Mouse (Mus musculus) skeletal muscle tissue, postnatal 0 days (tissue): ENCODE measurements around the gene Nbl1. TPM values are rescaled to one million over a fixed set of nuclear protein-coding genes. Genes with fewer than 3 reads are reported as not detected.

Source experiments
- polyA plus RNA-seq: library from polyadenylated mRNA; unstranded; fragments of >200 nt; fragmentation: Nextera tagmentation; extraction: Ambion mirVana; gene quantifications from 2 replicates; pipeline ENCODE4 v1.2.1, GENCODE M21; 2015

Nbl1 gene
- 57.6 and 57.9 TPM in 2 replicates for polyA plus RNA-seq

GRCm38 (mm10) chr4:139092356-139093195 is at the start of gene Nbl1:
Nbl1 (minus strand) TSS chr4:139092993.

GRCm38 (mm10) chr4:139130701-139131549 is 38.1 kb upstream of the Nbl1 start, which contains the start of gene Minos1:
Minos1 (minus strand) TSS chr4:139131113.

GRCm38 (mm10) chr4:139075041-139075711 is 17.6 kb downstream of the Nbl1 start, which contains the start of gene Htr6:
Htr6 (minus strand) TSS chr4:139075570.

Other genes starting within 250 kb of the Nbl1 start
- 1.8 and 1.9 TPM in 2 replicates for gene Pla2g5, start 229.5 kb downstream of the Nbl1 start, polyA plus RNA-seq
- not detected in 2 replicates for gene Gm13030, start 219.0 kb downstream of the Nbl1 start, polyA plus RNA-seq
- gene Pla2g2e, start 215.1 kb downstream of the Nbl1 start, polyA plus RNA-seq, result 0.40 TPM in 1 of 2 replicates, not detected in the other
- gene Otud3, start 179.0 kb downstream of the Nbl1 start, polyA plus RNA-seq, result 4.2 and 4.5 TPM in 2 replicates
- gene Rnf186, start 125.9 kb downstream of the Nbl1 start, polyA plus RNA-seq, result not detected in 2 replicates
- 3.7 and 4.1 TPM in 2 replicates for gene Tmco4, start 120.1 kb downstream of the Nbl1 start, polyA plus RNA-seq
- gene Htr6, start 17.4 kb downstream of the Nbl1 start, polyA plus RNA-seq, result not detected in 2 replicates
- gene Minos1, start 38.1 kb upstream of the Nbl1 start, polyA plus RNA-seq, result 769 and 838 TPM in 2 replicates
- gene Capzb, start 99.9 kb upstream of the Nbl1 start, polyA plus RNA-seq, result 350 and 374 TPM in 2 replicates
- gene Pqlc2, start 217.7 kb upstream of the Nbl1 start, polyA plus RNA-seq, result 6.0 and 7.7 TPM in 2 replicates
- 50.2 and 54.1 TPM in 2 replicates for gene Akr7a5, start 217.8 kb upstream of the Nbl1 start, polyA plus RNA-seq